Mouse (Mus musculus): Measurements from ENCODE around the gene Gtf2a1l.

Gtf2a1l gene

GRCm38 (mm10) chr17:88653375-88653769 lies 15.1 kb upstream of the Gtf2a1l start:
- no peak for DNase-seq (ENCODE audit: low read depth, low spot score)

GRCm38 (mm10) chr17:88658510-88658909 lies 9.9 kb upstream of the Gtf2a1l start:
- DNase-seq (ENCODE audit: low read depth, low spot score), result no peak

GRCm38 (mm10) chr17:88666076-88666475 lies 2.4 kb upstream of the Gtf2a1l start:
- no peak for DNase-seq (ENCODE audit: low read depth, low spot score)

- DNase-seq (ENCODE audit: low read depth, low spot score), result no peak
These were observed 1.5 kb downstream of the Gtf2a1l start for GRCm38 (mm10) chr17:88669921-88670320.

GRCm38 (mm10) chr17:88670800-88671199 lies 2.3 kb downstream of the Gtf2a1l start:
- no peak for DNase-seq (ENCODE audit: low read depth, low spot score)

- DNase-seq (ENCODE audit: low read depth, low spot score), result no peak
These were observed 7.2 kb downstream of the Gtf2a1l start for GRCm38 (mm10) chr17:88675310-88676309.

- DNase-seq (ENCODE audit: low read depth, low spot score), result no peak
These were observed 19.8 kb downstream of the Gtf2a1l start for GRCm38 (mm10) chr17:88688226-88688625.

GRCm38 (mm10) chr17:88696656-88697333 lies 28.3 kb downstream of the Gtf2a1l start:
- DNase-seq (ENCODE audit: low read depth, low spot score), result no peak

GRCm38 (mm10) chr17:88700901-88701300 lies 32.4 kb downstream of the Gtf2a1l start:
- no peak for DNase-seq (ENCODE audit: low read depth, low spot score)

- no peak for DNase-seq (ENCODE audit: low read depth, low spot score)
These were observed 33.9 kb downstream of the Gtf2a1l start for GRCm38 (mm10) chr17:88702345-88702744.

- no peak for DNase-seq (ENCODE audit: low read depth, low spot score)
These were observed 34.7 kb downstream of the Gtf2a1l start for GRCm38 (mm10) chr17:88703112-88703511.

GRCm38 (mm10) chr17:88706231-88706649 lies 37.8 kb downstream of the Gtf2a1l start:
- no peak for DNase-seq (ENCODE audit: low read depth, low spot score)

GRCm38 (mm10) chr17:88749646-88750045 lies 81.2 kb downstream of the Gtf2a1l start:
- no peak for DNase-seq (ENCODE audit: low read depth, low spot score)

- no peak for DNase-seq (ENCODE audit: low read depth, low spot score)
These were observed 84.5 kb downstream of the Gtf2a1l start for GRCm38 (mm10) chr17:88752827-88753471.

GRCm38 (mm10) chr17:88753472-88753857 lies 85.0 kb downstream of the Gtf2a1l start:
- no peak for DNase-seq (ENCODE audit: low read depth, low spot score)

GRCm38 (mm10) chr17:88755776-88756175 lies 87.3 kb downstream of the Gtf2a1l start:
- no peak for DNase-seq (ENCODE audit: low read depth, low spot score)

- DNase-seq (ENCODE audit: low read depth, low spot score), result no peak
These were observed 89.6 kb downstream of the Gtf2a1l start for GRCm38 (mm10) chr17:88758003-88758437.

- DNase-seq (ENCODE audit: low read depth, low spot score), result no peak
These were observed 95.1 kb downstream of the Gtf2a1l start for GRCm38 (mm10) chr17:88763396-88764135.

- DNase-seq (ENCODE audit: low read depth, low spot score), result no peak
These were observed 95.7 kb downstream of the Gtf2a1l start for GRCm38 (mm10) chr17:88764136-88764485.

Data from skeletal muscle tissue, adult 2 months (tissue).